Mouse (Mus musculus): ENCODE measurements around the gene Coro1c. TPM values are rescaled to one million over a fixed set of nuclear protein-coding genes. Genes with fewer than 3 reads are reported as not detected.
A peak's percentile ranks its signal among the peaks of the same experiment; 100 is the strongest.

The Coro1c gene
- polyA plus RNA-seq, 1 experiment from 2014 or later, result 201 TPM

GRCm38 (mm10) chr5:113850680-113851230 lies 57.8 kb downstream of the Coro1c start:
- WGBS, result 93% methylated on average over 8 of the region's 8 CpGs
- Histone ChIP-seq H3K27ac (ENCODE audit: low read depth, low read length) (no peak overlapping the region), H3K36me3 (ENCODE audit: control insufficient read depth, insufficient read depth, low read length) (peaks cover 27% of the 10 kb centered on the region), H3K4me3 (ENCODE audit: low read depth, low read length) (no peak overlapping the region), H3K27me3 (ENCODE audit: control insufficient read depth, insufficient read depth, low read length) (no peaks in the 10 kb centered on the region), H3K4me2 (no peak overlapping the region), H3K9me3 (ENCODE audit: control insufficient read depth, low read length) (no peaks in the 10 kb centered on the region), H3K9ac (ENCODE audit: low read length) (no peak overlapping the region), H3K4me1 (ENCODE audit: control insufficient read depth, insufficient read depth, low read length) (peaks cover 2% of the 10 kb centered on the region)
- ATAC-seq (ENCODE audit: low FRiP score), result no peak
- DNase-seq (ENCODE audit: low spot score, missing footprints), result no peak

- peaks cover 35% of the 10 kb centered on the region for H3K36me3 ChIP-seq (ENCODE audit: control insufficient read depth, insufficient read depth, low read length)
- H3K27me3 ChIP-seq (ENCODE audit: control insufficient read depth, insufficient read depth, low read length), result no peaks in the 10 kb centered on the region
- no peak for DNase-seq (ENCODE audit: low spot score, missing footprints)
- H3K4me1 ChIP-seq (ENCODE audit: control insufficient read depth, insufficient read depth, low read length), result no peaks in the 10 kb centered on the region
- H3K9ac ChIP-seq (ENCODE audit: low read length), result no peak overlapping the region
- H3K27ac ChIP-seq (ENCODE audit: low read depth, low read length), result no peak overlapping the region
- H3K9me3 ChIP-seq (ENCODE audit: control insufficient read depth, low read length), result no peaks in the 10 kb centered on the region
- WGBS, result 87% methylated on average over 9 of the region's 9 CpGs
- no peak for ATAC-seq (ENCODE audit: low FRiP score)
- H3K4me2 ChIP-seq, result no peak overlapping the region
- H3K4me3 ChIP-seq (ENCODE audit: low read depth, low read length), result no peak overlapping the region
These were observed 60.9 kb downstream of the Coro1c start for GRCm38 (mm10) chr5:113847636-113848035.

GRCm38 (mm10) chr5:113846656-113847055 lies 61.9 kb downstream of the Coro1c start:
- 88% methylated on average over 8 of the region's 8 CpGs for WGBS

GRCm38 (mm10) chr5:113845627-113846026 lies 62.9 kb downstream of the Coro1c start:
- no peak overlapping the region for H3K9ac ChIP-seq (ENCODE audit: low read length)
- ATAC-seq (ENCODE audit: low FRiP score) (no peak), DNase-seq (ENCODE audit: low spot score, missing footprints) (no peak)
- H3K27me3 ChIP-seq (ENCODE audit: control insufficient read depth, insufficient read depth, low read length), result no peaks in the 10 kb centered on the region
- no peaks in the 10 kb centered on the region for H3K4me1 ChIP-seq (ENCODE audit: control insufficient read depth, insufficient read depth, low read length)
- H3K27ac ChIP-seq (ENCODE audit: low read depth, low read length), result no peak overlapping the region
- H3K36me3 ChIP-seq (ENCODE audit: control insufficient read depth, insufficient read depth, low read length), result peaks cover 35% of the 10 kb centered on the region
- H3K9me3 ChIP-seq (ENCODE audit: control insufficient read depth, low read length), result no peaks in the 10 kb centered on the region
- WGBS, result 93% methylated on average over 8 of the region's 8 CpGs
- H3K4me3 ChIP-seq (ENCODE audit: low read depth, low read length), result no peak overlapping the region
- H3K4me2 ChIP-seq, result no peak overlapping the region

More at GRCm38 (mm10) chr5:113846656-113847055, 61.9 kb downstream of the Coro1c start:
- Histone ChIP-seq H3K27me3 (ENCODE audit: control insufficient read depth, insufficient read depth, low read length) (no peaks in the 10 kb centered on the region), H3K9ac (ENCODE audit: low read length) (no peak overlapping the region), H3K4me3 (ENCODE audit: low read depth, low read length) (no peak overlapping the region), H3K4me1 (ENCODE audit: control insufficient read depth, insufficient read depth, low read length) (no peaks in the 10 kb centered on the region), H3K36me3 (ENCODE audit: control insufficient read depth, insufficient read depth, low read length) (peaks cover 35% of the 10 kb centered on the region), H3K4me2 (no peak overlapping the region), H3K9me3 (ENCODE audit: control insufficient read depth, low read length) (no peaks in the 10 kb centered on the region), H3K27ac (ENCODE audit: low read depth, low read length) (no peak overlapping the region)
- ATAC-seq (ENCODE audit: low FRiP score) (no peak), DNase-seq (ENCODE audit: low spot score, missing footprints) (no peak)

- Histone ChIP-seq H3K9me3 (ENCODE audit: control insufficient read depth, low read length) (no peaks in the 10 kb centered on the region), H3K27ac (ENCODE audit: low read depth, low read length) (no peak overlapping the region), H3K4me1 (ENCODE audit: control insufficient read depth, insufficient read depth, low read length) (no peaks in the 10 kb centered on the region), H3K27me3 (ENCODE audit: control insufficient read depth, insufficient read depth, low read length) (no peaks in the 10 kb centered on the region), H3K4me3 (ENCODE audit: low read depth, low read length) (no peak overlapping the region), H3K4me2 (no peak overlapping the region), H3K36me3 (ENCODE audit: control insufficient read depth, insufficient read depth, low read length) (peaks cover 28% of the 10 kb centered on the region), H3K9ac (ENCODE audit: low read length) (no peak overlapping the region)
- no peak for ATAC-seq (ENCODE audit: low FRiP score)
- DNase-seq (ENCODE audit: low spot score, missing footprints), result peak; percentile 90
- 71% methylated on average over 7 of the region's 7 CpGs for WGBS
These were observed 63.8 kb downstream of the Coro1c start for GRCm38 (mm10) chr5:113844721-113845120.

- no peak for ATAC-seq (ENCODE audit: low FRiP score)
- H3K4me3 ChIP-seq (ENCODE audit: low read depth, low read length), result no peak overlapping the region
- H3K27ac ChIP-seq (ENCODE audit: low read depth, low read length), result no peak overlapping the region
- no peak overlapping the region for H3K9ac ChIP-seq (ENCODE audit: low read length)
- H3K36me3 ChIP-seq (ENCODE audit: control insufficient read depth, insufficient read depth, low read length), result peaks cover 23% of the 10 kb centered on the region; the same call in 1 of the 2 replicates
- no peaks in the 10 kb centered on the region for H3K27me3 ChIP-seq (ENCODE audit: control insufficient read depth, insufficient read depth, low read length)
- no peak for DNase-seq (ENCODE audit: low spot score, missing footprints)
- H3K4me1 ChIP-seq (ENCODE audit: control insufficient read depth, insufficient read depth, low read length), result no peaks in the 10 kb centered on the region
- WGBS, result 92% methylated on average over 15 of the region's 15 CpGs
- H3K9me3 ChIP-seq (ENCODE audit: control insufficient read depth, low read length), result no peaks in the 10 kb centered on the region
- no peak overlapping the region for H3K4me2 ChIP-seq
These were observed 64.5 kb downstream of the Coro1c start for GRCm38 (mm10) chr5:113844106-113844505.

- 95% methylated on average over 9 of the region's 9 CpGs for WGBS
- DNase-seq (ENCODE audit: low spot score, missing footprints), result no peak
- Histone ChIP-seq H3K27ac (ENCODE audit: low read depth, low read length) (no peak overlapping the region), H3K4me1 (ENCODE audit: control insufficient read depth, insufficient read depth, low read length) (no peaks in the 10 kb centered on the region), H3K4me3 (ENCODE audit: low read depth, low read length) (no peak overlapping the region), H3K9ac (ENCODE audit: low read length) (no peak overlapping the region), H3K27me3 (ENCODE audit: control insufficient read depth, insufficient read depth, low read length) (no peaks in the 10 kb centered on the region), H3K9me3 (ENCODE audit: control insufficient read depth, low read length) (no peaks in the 10 kb centered on the region), H3K4me2 (no peak overlapping the region), H3K36me3 (ENCODE audit: control insufficient read depth, insufficient read depth, low read length) (peaks cover 21% of the 10 kb centered on the region; the same call in 1 of the 2 replicates)
- no peak for ATAC-seq (ENCODE audit: low FRiP score)
These were observed 65.7 kb downstream of the Coro1c start for GRCm38 (mm10) chr5:113842906-113843305.

GRCm38 (mm10) chr5:113842244-113842643 lies 66.3 kb downstream of the Coro1c start:
- no peak overlapping the region for H3K27ac ChIP-seq (ENCODE audit: low read depth, low read length)
- no peak for ATAC-seq (ENCODE audit: low FRiP score)
- peaks cover 19% of the 10 kb centered on the region; the same call in 1 of the 2 replicates for H3K36me3 ChIP-seq (ENCODE audit: control insufficient read depth, insufficient read depth, low read length)
- no peak overlapping the region for H3K9ac ChIP-seq (ENCODE audit: low read length)
- H3K4me2 ChIP-seq, result no peak overlapping the region
- no peaks in the 10 kb centered on the region for H3K4me1 ChIP-seq (ENCODE audit: control insufficient read depth, insufficient read depth, low read length)
- no peak for DNase-seq (ENCODE audit: low spot score, missing footprints)
- no peak overlapping the region for H3K4me3 ChIP-seq (ENCODE audit: low read depth, low read length)
- 94% methylated on average over 9 of the region's 9 CpGs for WGBS
- no peaks in the 10 kb centered on the region for H3K9me3 ChIP-seq (ENCODE audit: control insufficient read depth, low read length)
- H3K27me3 ChIP-seq (ENCODE audit: control insufficient read depth, insufficient read depth, low read length), result no peaks in the 10 kb centered on the region

- H3K36me3 ChIP-seq (ENCODE audit: control insufficient read depth, insufficient read depth, low read length), result peaks cover 15% of the 10 kb centered on the region; the same call in 1 of the 2 replicates
- H3K27ac ChIP-seq (ENCODE audit: low read depth, low read length), result no peak overlapping the region
- H3K4me1 ChIP-seq (ENCODE audit: control insufficient read depth, insufficient read depth, low read length), result no peaks in the 10 kb centered on the region
- no peak overlapping the region for H3K9ac ChIP-seq (ENCODE audit: low read length)
- ATAC-seq (ENCODE audit: low FRiP score) (no peak), DNase-seq (ENCODE audit: low spot score, missing footprints) (peak; percentile 75)
- 91% methylated on average over 23 of the region's 23 CpGs for WGBS
- H3K4me3 ChIP-seq (ENCODE audit: low read depth, low read length), result no peak overlapping the region
- no peaks in the 10 kb centered on the region for H3K27me3 ChIP-seq (ENCODE audit: control insufficient read depth, insufficient read depth, low read length)
- no peaks in the 10 kb centered on the region for H3K9me3 ChIP-seq (ENCODE audit: control insufficient read depth, low read length)
- no peak overlapping the region for H3K4me2 ChIP-seq
These were observed 67.0 kb downstream of the Coro1c start for GRCm38 (mm10) chr5:113841243-113842225.
